Mouse (Mus musculus): ENCODE results near the gene Prss50. TPM values are rescaled to one million over a fixed set of nuclear protein-coding genes. Genes with fewer than 3 reads are reported as not detected.

The Prss50 gene
- polyA plus RNA-seq, 2 experiments: 7.9 to 14.9 TPM

- Histone ChIP-seq H3K27me3 (ENCODE audit: control insufficient read depth, insufficient read depth, low read length) (no peaks in the 10 kb centered on the region), H3K36me3 (replicated peaks; ENCODE audit: control insufficient read depth, insufficient read depth, low read depth) (no peaks in the 10 kb centered on the region), H3K9ac (replicated peaks) (no peak overlapping the region), H3K9me3 (ENCODE audit: control insufficient read depth, low read length) (no peaks in the 10 kb centered on the region), H3K27ac (no peak overlapping the region), H3K4me3 (ENCODE audit: insufficient read depth in 1 of 2, low read depth in 2 of 2, low read length in 2 of 2) (no peak overlapping the region), H3K4me2 (ENCODE audit: low read depth) (no peak overlapping the region), H3K4me1 (replicated peaks; ENCODE audit: control insufficient read depth in 2 of 2, insufficient read depth in 2 of 2, low read length in 1 of 2) (no peaks in the 10 kb centered on the region)
- TF ChIP-seq CTCF (IDR thresholded peaks at IDR 0.05; ENCODE audit: low read depth) (no peak), EP300 (IDR thresholded peaks at IDR 0.05; ENCODE audit: low read depth) (no peak)
- ATAC-seq (ENCODE audit: insufficient read depth) (no peak), DNase-seq (ENCODE audit: low read depth in 3 of 3, low spot score in 3 of 3) (no peak)
- 61% methylated on average over 10 of the region's 10 CpGs for WGBS (ENCODE audit: insufficient replicate concordance)
Observed at GRCm38 (mm10) chr9:110899451-110900008, 41.8 kb downstream of the Prss50 start.

GRCm38 (mm10) chr9:110901204-110901603 is 43.4 kb downstream of the Prss50 start:
- Histone ChIP-seq H3K4me3 (ENCODE audit: insufficient read depth in 1 of 2, low read depth in 2 of 2, low read length in 2 of 2) (no peak overlapping the region), H3K36me3 (replicated peaks; ENCODE audit: control insufficient read depth, insufficient read depth, low read depth) (no peaks in the 10 kb centered on the region), H3K27me3 (ENCODE audit: control insufficient read depth, insufficient read depth, low read length) (no peaks in the 10 kb centered on the region)

GRCm38 (mm10) chr9:110902271-110902670 is 44.5 kb downstream of the Prss50 start:
- TF ChIP-seq EP300 (IDR thresholded peaks at IDR 0.05; ENCODE audit: low read depth) (no peak), CTCF (IDR thresholded peaks at IDR 0.05; ENCODE audit: low read depth) (no peak)
- WGBS (ENCODE audit: insufficient replicate concordance): 77% methylated on average over 4 of the region's 4 CpGs
- H3K9ac ChIP-seq (replicated peaks): no peak overlapping the region

More at GRCm38 (mm10) chr9:110901204-110901603, 43.4 kb downstream of the Prss50 start:
- Histone ChIP-seq H3K9ac (replicated peaks) (no peak overlapping the region), H3K9me3 (ENCODE audit: control insufficient read depth, low read length) (no peaks in the 10 kb centered on the region), H3K4me2 (ENCODE audit: low read depth) (no peak overlapping the region), H3K4me1 (replicated peaks; ENCODE audit: control insufficient read depth in 2 of 2, insufficient read depth in 2 of 2, low read length in 1 of 2) (no peaks in the 10 kb centered on the region), H3K27ac (no peak overlapping the region)
- 80% methylated on average over 6 of the region's 6 CpGs for WGBS (ENCODE audit: insufficient replicate concordance)
- TF ChIP-seq CTCF (IDR thresholded peaks at IDR 0.05; ENCODE audit: low read depth): no peak
- TF ChIP-seq EP300 (IDR thresholded peaks at IDR 0.05; ENCODE audit: low read depth): no peak
- ATAC-seq (ENCODE audit: insufficient read depth): no peak
- DNase-seq (ENCODE audit: low read depth in 3 of 3, low spot score in 3 of 3): no peak

GRCm38 (mm10) chr9:110907201-110907837 is 49.6 kb downstream of the Prss50 start:
- Histone ChIP-seq H3K36me3 (replicated peaks; ENCODE audit: control insufficient read depth, insufficient read depth, low read depth) (no peaks in the 10 kb centered on the region), H3K9ac (replicated peaks) (no peak overlapping the region), H3K4me3 (ENCODE audit: insufficient read depth in 1 of 2, low read depth in 2 of 2, low read length in 2 of 2) (no peak overlapping the region), H3K27ac (no peak overlapping the region), H3K9me3 (ENCODE audit: control insufficient read depth, low read length) (no peaks in the 10 kb centered on the region), H3K27me3 (ENCODE audit: control insufficient read depth, insufficient read depth, low read length) (no peaks in the 10 kb centered on the region), H3K4me1 (replicated peaks; ENCODE audit: control insufficient read depth in 2 of 2, insufficient read depth in 2 of 2, low read length in 1 of 2) (no peaks in the 10 kb centered on the region), H3K4me2 (ENCODE audit: low read depth) (no peak overlapping the region)
- WGBS (ENCODE audit: insufficient replicate concordance): 80% methylated on average over 11 of the region's 11 CpGs
- no peak for DNase-seq (ENCODE audit: low read depth in 3 of 3, low spot score in 3 of 3)
- no peak for TF ChIP-seq CTCF (IDR thresholded peaks at IDR 0.05; ENCODE audit: low read depth)
- ATAC-seq (ENCODE audit: insufficient read depth): no peak

More at GRCm38 (mm10) chr9:110902271-110902670, 44.5 kb downstream of the Prss50 start:
- Histone ChIP-seq H3K4me2 (ENCODE audit: low read depth) (no peak overlapping the region), H3K4me3 (ENCODE audit: insufficient read depth in 1 of 2, low read depth in 2 of 2, low read length in 2 of 2) (no peak overlapping the region), H3K4me1 (replicated peaks; ENCODE audit: control insufficient read depth in 2 of 2, insufficient read depth in 2 of 2, low read length in 1 of 2) (no peaks in the 10 kb centered on the region), H3K27me3 (ENCODE audit: control insufficient read depth, insufficient read depth, low read length) (no peaks in the 10 kb centered on the region), H3K9me3 (ENCODE audit: control insufficient read depth, low read length) (no peaks in the 10 kb centered on the region), H3K27ac (no peak overlapping the region), H3K36me3 (replicated peaks; ENCODE audit: control insufficient read depth, insufficient read depth, low read depth) (no peaks in the 10 kb centered on the region)
- ATAC-seq (ENCODE audit: insufficient read depth): no peak
- no peak for DNase-seq (ENCODE audit: low read depth in 3 of 3, low spot score in 3 of 3)

GRCm38 (mm10) chr9:110907838-110908630 is 50.3 kb downstream of the Prss50 start:
- Histone ChIP-seq H3K4me2 (ENCODE audit: low read depth) (no peak overlapping the region), H3K9ac (replicated peaks) (no peak overlapping the region), H3K4me3 (ENCODE audit: insufficient read depth in 1 of 2, low read depth in 2 of 2, low read length in 2 of 2) (no peak overlapping the region), H3K27ac (no peak overlapping the region), H3K9me3 (ENCODE audit: control insufficient read depth, low read length) (no peaks in the 10 kb centered on the region), H3K27me3 (ENCODE audit: control insufficient read depth, insufficient read depth, low read length) (no peaks in the 10 kb centered on the region), H3K4me1 (replicated peaks; ENCODE audit: control insufficient read depth in 2 of 2, insufficient read depth in 2 of 2, low read length in 1 of 2) (no peaks in the 10 kb centered on the region), H3K36me3 (replicated peaks; ENCODE audit: control insufficient read depth, insufficient read depth, low read depth) (no peaks in the 10 kb centered on the region)
- ATAC-seq (ENCODE audit: insufficient read depth) (no peak), DNase-seq (ENCODE audit: low read depth in 3 of 3, low spot score in 3 of 3) (no peak)
- WGBS (ENCODE audit: insufficient replicate concordance): 61% methylated on average over 4 of the region's 4 CpGs
- TF ChIP-seq EP300 (IDR thresholded peaks at IDR 0.05; ENCODE audit: low read depth) (no peak), CTCF (IDR thresholded peaks at IDR 0.05; ENCODE audit: low read depth) (no peak)
